Mouse (Mus musculus) kidney, embryonic 14.5 days (tissue): ENCODE data around the gene Uba3. TPM values are rescaled to one million over a fixed set of nuclear protein-coding genes. Genes with fewer than 3 reads are reported as not detected.

ENCODE experiments used
- ATAC-seq: fragments of 200-750 bp; cut with Nextera tagmentation; 2 replicates; pipeline ENCODE4 v1.8.0; 2017; ENCODE audit warnings: moderate number of reproducible peaks, mild to moderate bottlenecking, moderate TSS enrichment, moderate library complexity; ENCODE audit not compliant: low FRiP score, low TSS enrichment
- H3K27ac ChIP-seq: fragments of 300-500 bp; sonication (generic); 2 replicates; pipeline ENCODE4 v1.5.1; 2014; ENCODE audit warnings: low read depth, mild to moderate bottlenecking, low read length, moderate library complexity, mixed read lengths
- H3K27me3 ChIP-seq: fragments of 300-500 bp; sonication (generic); 2 replicates; pipeline ENCODE4 v1.6.1; 2014; ENCODE audit warnings: mild to moderate bottlenecking, low read length; ENCODE audit not compliant: control insufficient read depth, insufficient read depth
- H3K36me3 ChIP-seq: fragments of 300-500 bp; sonication (generic); 2 replicates; pipeline ENCODE4 v1.6.1; 2014; ENCODE audit warnings: low read length, mixed read lengths; ENCODE audit not compliant: control insufficient read depth, insufficient read depth
- H3K4me1 ChIP-seq: fragments of 300-500 bp; sonication (generic); 2 replicates; pipeline ENCODE4 v1.6.1; 2014; ENCODE audit warnings: low read length, mixed read lengths; ENCODE audit not compliant: control insufficient read depth, insufficient read depth
- H3K4me2 ChIP-seq: fragments of 300-500 bp; sonication (generic); replicated peaks from 2 replicates; pipeline ENCODE4 v1.6.1; 2014; ENCODE audit warnings: low read depth, mild to moderate bottlenecking, low read length
- H3K4me3 ChIP-seq: fragments of 300-500 bp; sonication (generic); 2 replicates; pipeline ENCODE4 v1.5.1; 2014; ENCODE audit warnings: mild to moderate bottlenecking, low read length
- H3K9ac ChIP-seq: fragments of 300-500 bp; sonication (generic); 2 replicates; pipeline ENCODE4 v1.6.1; 2014; ENCODE audit warnings: low read depth, mild to moderate bottlenecking, low read length, moderate library complexity
- H3K9me3 ChIP-seq: fragments of 300-500 bp; sonication (generic); 2 replicates; pipeline ENCODE4 v1.6.1; 2016; ENCODE audit warnings: low read length; ENCODE audit not compliant: control insufficient read depth
- WGBS: fragments of 180-500 bp; shearing (Covaris S2); extraction: QIAGEN DNeasy Blood & Tissue Kit; methylation state at CpG from one replicate; pipeline ENCODE4 v1.1.7; 2014; 5-methylcytosine and 5-hydroxymethylcytosine counted together
- polyA plus RNA-seq: library from polyadenylated mRNA; unstranded; fragments of >200 nt; fragmentation: Nextera tagmentation; extraction: Ambion mirVana; gene quantifications from 2 replicates; pipeline ENCODE4 v1.2.1, GENCODE M21; 2014

Uba3 gene
- polyA plus RNA-seq, 1 experiment from 2014 or later, result 86.5 TPM

DNA sequence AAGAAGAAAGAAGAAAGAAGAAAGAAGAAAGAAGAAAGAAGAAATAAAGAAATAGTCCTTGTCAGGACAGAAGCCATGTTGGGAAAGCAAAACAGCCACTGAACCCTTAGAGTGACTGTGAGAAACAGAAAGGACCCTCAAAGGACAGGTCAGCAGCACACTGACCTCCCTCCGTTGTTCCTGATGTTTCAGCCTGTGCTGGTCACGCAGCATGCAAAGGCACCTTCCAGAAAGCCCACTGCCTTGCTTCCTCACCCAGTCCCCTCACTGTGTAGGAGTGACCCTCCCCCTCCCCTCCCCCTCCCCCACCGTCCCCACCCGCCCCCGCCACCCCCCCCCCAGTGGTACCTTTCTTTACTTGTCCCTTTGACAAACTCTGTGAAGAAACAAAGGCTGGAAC lies 15.2 kb upstream of the Uba3 start:
- 68% methylated on average over 2 of the region's 5 CpGs for WGBS
- Histone ChIP-seq H3K27ac (no peak overlapping the region), H3K36me3 (no peaks in the 10 kb centered on the region), H3K9ac (no peak overlapping the region), H3K4me3 (no peak overlapping the region), H3K27me3 (no peaks in the 10 kb centered on the region), H3K4me1 (no peaks in the 10 kb centered on the region), H3K9me3 (no peaks in the 10 kb centered on the region), H3K4me2 (no peak overlapping the region)
- ATAC-seq, result no peak

DNA sequence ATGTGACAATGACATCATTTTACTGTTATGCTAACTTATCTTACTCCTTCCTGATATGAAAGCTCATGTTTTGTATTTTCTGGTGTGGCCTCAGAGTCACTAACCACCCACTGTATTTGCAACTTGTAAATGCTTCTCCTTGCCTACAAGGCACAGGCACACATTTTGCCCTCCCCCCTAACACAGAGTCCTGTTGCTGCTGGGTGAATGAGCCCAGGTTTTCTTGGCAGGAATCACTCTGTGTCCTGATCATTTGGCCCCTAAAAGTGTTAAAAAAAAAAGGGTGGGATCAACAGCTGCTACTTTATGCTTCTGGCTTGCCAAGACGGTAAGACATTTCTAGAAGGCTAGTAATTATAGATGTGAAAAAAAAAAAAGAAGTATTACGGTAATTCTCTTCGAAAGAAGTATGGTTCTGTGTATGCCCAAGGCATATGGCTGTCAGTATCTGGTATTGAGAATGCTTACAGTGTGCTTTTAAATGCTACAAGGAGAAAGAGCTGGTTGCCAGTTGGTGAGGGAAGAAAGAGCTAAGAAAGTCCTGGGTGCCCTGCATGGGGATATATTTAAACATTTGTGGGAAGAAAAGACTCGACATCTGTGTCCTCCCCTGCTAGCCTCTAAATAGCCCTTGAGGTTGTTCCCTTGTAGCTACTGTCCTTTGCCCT lies 10.8 kb upstream of the Uba3 start:
- no peak overlapping the region for H3K9ac ChIP-seq
- peaks cover 4% of the 10 kb centered on the region; the same call in 1 of the 2 replicates for H3K4me1 ChIP-seq
- ATAC-seq, result no peak
- no peaks in the 10 kb centered on the region for H3K27me3 ChIP-seq
- no peaks in the 10 kb centered on the region for H3K9me3 ChIP-seq
- no peak overlapping the region for H3K4me2 ChIP-seq
- H3K36me3 ChIP-seq, result no peaks in the 10 kb centered on the region
- no peak overlapping the region for H3K4me3 ChIP-seq
- no peak overlapping the region for H3K27ac ChIP-seq
- 82% methylated on average over 4 of the region's 4 CpGs for WGBS

DNA sequence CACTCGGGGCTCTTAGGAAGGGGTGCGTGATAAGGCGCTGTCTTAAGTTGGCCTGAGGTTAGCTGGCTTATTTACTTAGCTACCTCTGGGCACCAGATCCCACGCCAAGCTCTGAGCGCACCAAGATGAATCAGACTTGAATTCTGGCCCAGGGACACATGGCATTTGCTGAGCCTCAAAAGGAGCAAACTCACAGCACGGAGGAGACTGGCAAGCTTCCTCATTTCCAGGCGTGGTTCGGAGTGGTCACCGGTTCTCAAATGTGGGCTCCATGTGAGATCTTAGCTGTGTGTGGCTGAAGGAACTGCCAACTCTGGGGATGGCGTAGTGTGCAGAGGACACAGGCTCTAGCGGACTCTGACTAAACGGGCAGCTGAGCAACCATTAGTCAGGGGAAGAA lies 6.5 kb upstream of the Uba3 start:
- H3K9ac ChIP-seq, result no peak overlapping the region
- peak overlapping the region; percentile 59 for H3K4me3 ChIP-seq
- no peak for ATAC-seq
- H3K4me2 ChIP-seq, result peak overlapping the region; percentile 76
- no peaks in the 10 kb centered on the region for H3K36me3 ChIP-seq
- H3K9me3 ChIP-seq, result no peaks in the 10 kb centered on the region
- no peaks in the 10 kb centered on the region for H3K27me3 ChIP-seq
- no peak overlapping the region for H3K27ac ChIP-seq
- WGBS, result 81% methylated on average over 12 of the region's 12 CpGs
- H3K4me1 ChIP-seq, result peaks cover 4% of the 10 kb centered on the region; the same call in 1 of the 2 replicates

DNA sequence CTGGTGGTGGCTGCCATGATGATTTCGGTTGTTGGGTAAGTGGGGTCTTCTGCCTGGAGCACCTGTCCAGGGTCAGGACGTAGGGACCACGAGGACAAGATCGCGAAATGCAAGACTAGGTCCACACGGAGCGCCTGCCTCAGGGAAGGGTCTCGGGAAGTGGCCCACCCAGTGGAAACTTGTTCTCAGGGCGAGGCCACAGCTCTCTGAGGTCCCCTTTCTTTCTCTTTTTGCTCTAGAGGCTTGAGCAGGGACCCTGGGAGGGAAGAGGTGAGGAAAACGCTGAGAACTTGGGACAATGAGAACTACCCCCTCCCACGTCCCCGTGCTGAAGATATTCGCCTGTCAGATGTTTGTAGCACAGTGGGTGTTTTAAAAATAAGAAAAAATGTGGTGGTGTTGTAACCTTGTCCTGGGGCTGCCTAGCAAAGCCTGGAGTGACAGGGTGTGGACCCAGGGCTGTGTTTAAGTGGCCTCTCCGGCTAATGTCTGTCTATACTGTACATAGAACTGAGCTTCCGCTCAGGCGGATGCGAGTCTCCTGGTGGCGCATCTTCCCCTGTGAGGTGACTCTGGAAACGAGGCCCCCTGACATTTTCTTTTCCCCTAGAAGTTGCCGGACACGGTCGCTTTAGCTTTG lies 5.6 kb upstream of the Uba3 start:
- Histone ChIP-seq H3K9me3 (no peaks in the 10 kb centered on the region), H3K4me3 (peak overlapping the region; percentile 59), H3K36me3 (no peaks in the 10 kb centered on the region), H3K4me1 (peaks cover 4% of the 10 kb centered on the region; the same call in 1 of the 2 replicates), H3K4me2 (peak overlapping the region; percentile 76), H3K9ac (peak overlapping the region; percentile 67), H3K27me3 (no peaks in the 10 kb centered on the region), H3K27ac (no peak overlapping the region; the same call in 1 of the 2 replicates)
- peak; percentile 61 for ATAC-seq
- 1% methylated on average over 22 of the region's 22 CpGs for WGBS

DNA sequence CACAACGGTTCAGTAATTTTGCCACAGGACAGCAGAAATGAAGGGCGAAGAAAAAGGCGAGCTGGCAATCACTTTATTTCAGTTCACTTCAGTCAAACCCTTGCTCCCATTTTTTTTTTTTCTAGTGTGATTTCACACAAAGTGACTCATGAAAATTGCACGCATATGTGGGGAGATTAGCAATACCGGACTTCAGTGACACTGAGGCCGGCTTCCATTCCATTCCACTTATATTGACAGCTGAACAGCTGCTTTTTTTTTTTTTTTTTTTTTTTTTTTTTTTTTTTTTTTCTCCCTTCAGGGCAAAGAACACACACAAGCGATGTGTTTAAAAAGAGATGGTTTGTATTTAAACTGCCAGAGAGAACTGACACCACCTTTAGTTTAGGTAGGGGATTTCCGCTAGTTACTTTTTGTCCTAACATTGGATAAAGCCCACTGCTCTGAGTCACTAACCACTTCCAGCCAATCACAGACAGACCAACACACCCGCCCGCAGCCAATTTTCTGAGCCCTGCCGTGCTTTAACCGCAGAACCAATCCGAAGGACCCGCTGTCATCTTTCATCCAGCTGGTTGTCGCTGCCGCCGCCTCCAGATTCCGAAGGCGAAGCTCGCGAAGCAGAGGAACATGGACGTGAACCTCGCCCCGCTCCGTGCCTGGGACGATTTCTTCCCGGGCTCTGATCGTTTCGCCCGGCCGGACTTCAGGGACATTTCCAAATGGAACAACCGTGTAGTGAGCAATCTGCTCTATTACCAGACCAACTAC lies 4.9 kb upstream of the Uba3 start, which contains the start of gene Arl6ip5:
Gene Arl6ip5 (plus strand): TSS at position 499 of the 771 bp plus-strand sequence.
- Histone ChIP-seq H3K4me2 (peak within 1 kb of the TSS; percentile 76), H3K4me3 (peak within 1 kb of the TSS; percentile 59), H3K9me3 (no peaks in the 10 kb centered on the region), H3K9ac (peak within 1 kb of the TSS; percentile 67), H3K27ac (no peak within 1 kb of the TSS; the same call in 1 of the 2 replicates), H3K4me1 (peaks cover 4% of the 10 kb centered on the region; the same call in 1 of the 2 replicates), H3K36me3 (no peaks in the 10 kb centered on the region), H3K27me3 (no peaks in the 10 kb centered on the region)
- ATAC-seq, result peak; percentile 70
- WGBS, result 11% methylated on average over 32 of the region's 32 CpGs

DNA sequence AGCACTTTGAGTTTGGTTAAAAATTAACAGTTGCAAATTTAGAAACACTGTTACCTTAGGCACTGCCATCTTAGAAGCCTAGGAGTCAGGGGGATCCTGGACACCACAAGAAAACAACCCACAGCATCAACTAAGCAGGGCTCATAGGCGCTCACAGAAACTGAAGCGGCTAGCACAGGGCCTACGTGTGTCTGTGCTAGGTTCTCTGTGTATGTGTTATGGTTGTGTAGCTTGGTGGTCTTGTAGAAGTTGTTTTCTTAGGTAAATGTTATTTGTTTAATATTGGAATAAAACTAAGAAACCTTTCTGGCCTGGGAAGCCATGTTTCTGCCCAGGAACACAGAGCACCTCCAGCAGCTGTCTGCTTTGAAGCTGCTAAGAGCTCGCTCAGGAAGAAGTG lies 4.3 kb upstream of the Uba3 start:
- Histone ChIP-seq H3K27me3 (no peaks in the 10 kb centered on the region), H3K9ac (no peak overlapping the region), H3K36me3 (no peaks in the 10 kb centered on the region), H3K4me3 (no peak overlapping the region), H3K9me3 (no peaks in the 10 kb centered on the region), H3K27ac (no peak overlapping the region), H3K4me1 (peaks cover 4% of the 10 kb centered on the region; the same call in 1 of the 2 replicates), H3K4me2 (no peak overlapping the region)
- ATAC-seq, result no peak
- WGBS, result 80% methylated on average over 4 of the region's 4 CpGs

DNA sequence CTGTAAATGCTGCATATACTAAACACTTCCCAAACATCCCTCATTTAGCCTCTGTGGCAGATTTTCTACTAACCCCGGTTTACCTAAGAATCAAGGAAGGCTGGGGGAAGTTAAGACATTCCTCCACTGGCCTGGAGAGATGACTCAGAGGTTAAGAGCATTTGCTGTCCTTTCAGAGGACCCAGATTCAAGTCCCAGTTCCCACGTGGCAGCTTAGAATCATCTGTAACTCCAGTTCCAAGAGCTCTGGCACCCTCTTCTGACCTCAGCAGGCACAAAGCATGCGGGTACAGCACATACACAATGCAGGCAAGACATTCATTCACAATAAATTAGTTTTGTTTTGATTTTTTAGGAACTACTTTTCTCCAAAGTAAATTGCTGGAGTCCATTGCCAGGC lies 3.8 kb upstream of the Uba3 start:
- H3K9me3 ChIP-seq, result no peaks in the 10 kb centered on the region
- H3K27ac ChIP-seq, result no peak overlapping the region
- H3K36me3 ChIP-seq, result no peaks in the 10 kb centered on the region
- H3K27me3 ChIP-seq, result no peaks in the 10 kb centered on the region
- H3K4me2 ChIP-seq, result no peak overlapping the region
- H3K4me3 ChIP-seq, result no peak overlapping the region
- 58% methylated on average over 3 of the region's 3 CpGs for WGBS
- H3K4me1 ChIP-seq, result peaks cover 8% of the 10 kb centered on the region
- no peak overlapping the region for H3K9ac ChIP-seq
- no peak for ATAC-seq

DNA sequence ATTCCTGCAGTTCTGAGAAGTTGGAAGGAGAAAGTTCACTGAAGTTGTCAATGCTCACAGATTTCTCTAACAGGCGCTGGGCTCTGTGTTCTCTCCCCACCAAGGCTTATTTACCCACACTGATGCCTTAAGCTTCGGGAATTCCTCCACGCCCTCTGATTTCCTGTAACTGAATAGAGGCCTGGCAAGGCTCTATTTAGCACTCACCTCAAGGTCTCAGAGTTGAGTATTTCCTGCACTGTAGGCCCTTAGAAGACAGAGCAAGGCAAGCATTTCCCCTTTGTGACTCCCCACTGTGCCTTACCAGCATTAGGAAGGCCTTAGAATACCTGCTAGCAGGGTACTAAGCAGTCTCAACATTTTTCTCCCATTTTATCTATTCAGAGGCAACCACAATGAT lies 3.0 kb upstream of the Uba3 start:
- Histone ChIP-seq H3K4me2 (no peak overlapping the region), H3K36me3 (no peaks in the 10 kb centered on the region), H3K27me3 (no peaks in the 10 kb centered on the region), H3K4me3 (no peak overlapping the region), H3K4me1 (peaks cover 12% of the 10 kb centered on the region), H3K9me3 (no peaks in the 10 kb centered on the region), H3K27ac (no peak overlapping the region), H3K9ac (no peak overlapping the region)
- WGBS, result 36% methylated on average over 3 of the region's 3 CpGs
- ATAC-seq, result no peak

DNA sequence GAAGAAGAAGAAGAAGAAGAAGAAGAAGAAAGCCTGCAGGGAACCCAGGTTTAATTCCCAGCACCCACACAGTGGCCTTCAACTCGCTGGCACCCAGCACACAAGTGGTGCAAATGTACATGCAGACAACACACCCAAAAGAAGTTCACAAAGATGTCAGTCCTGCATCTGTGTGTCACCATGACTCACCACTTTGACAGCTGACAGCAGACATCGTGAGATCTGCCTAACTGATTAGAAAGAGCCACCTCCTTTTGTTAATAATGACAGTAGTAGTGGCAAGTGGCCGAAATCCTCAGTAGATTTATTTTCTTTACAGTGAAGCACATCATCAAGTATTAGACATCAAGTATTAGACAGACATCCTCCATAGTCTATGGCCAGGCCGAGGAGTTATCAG lies 1.6 kb upstream of the Uba3 start:
- no peak for ATAC-seq
- WGBS, result 80% methylated on average over 4 of the region's 4 CpGs
- Histone ChIP-seq H3K4me3 (no peak overlapping the region), H3K4me2 (no peak overlapping the region), H3K27me3 (no peaks in the 10 kb centered on the region), H3K36me3 (no peaks in the 10 kb centered on the region; the same call in 1 of the 2 replicates), H3K9ac (no peak overlapping the region), H3K27ac (no peak overlapping the region), H3K9me3 (no peaks in the 10 kb centered on the region), H3K4me1 (peaks cover 12% of the 10 kb centered on the region)
